14 mouse cellular contexts compared by ENCODE assay signal in the genomic region with DNA sequence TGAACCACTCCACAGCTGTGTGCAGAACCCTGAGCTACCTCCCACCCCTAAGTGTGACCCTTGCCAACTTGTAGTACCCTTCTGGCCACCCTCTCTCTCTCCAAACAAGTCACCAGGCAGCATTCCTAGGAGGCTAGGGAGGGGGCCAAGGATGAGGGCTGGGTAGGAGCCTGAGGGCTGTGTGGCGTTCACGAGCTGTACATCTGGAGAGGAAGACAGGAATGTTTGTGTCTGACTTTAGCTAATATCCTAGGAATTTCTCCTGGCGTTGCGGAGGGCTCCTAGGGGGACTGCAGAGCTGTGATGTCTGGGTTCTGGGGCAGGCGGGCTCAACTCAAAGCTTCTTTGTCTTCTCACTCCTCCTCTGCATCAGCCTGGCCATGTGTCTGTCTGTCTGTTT.
DNase-seq lines count a peak whose midpoint lies in the region; ATAC-seq lines count a peak whose summit lies in the region.
"Had no signal": no experiment of that assay in that cellular context is flagged by ENCODE, and none has a peak within 500 bp of the region (broad histone marks: within the 10 kb centered on the region; RNA-seq: fewer than 3 reads in every experiment).

No protein-coding gene starts in this region.

- 0 out of 2 replicates have a peak, but pooled peaks have one; percentile 7 for ATAC-seq in heart, embryonic 16.5 days (replicated peaks; ENCODE audit: extremely low read depth, insufficient read depth, low FRiP score)
- peak; percentile 40; the same call in 1 of the 2 replicates for ATAC-seq in embryonic facial prominence, embryonic 13.5 days (ENCODE audit: insufficient number of reproducible peaks, insufficient read depth, low FRiP score, low TSS enrichment, low read depth)
- peak; percentile 70 for ATAC-seq in limb, embryonic 15.5 days (ENCODE audit: insufficient number of reproducible peaks, low FRiP score, low TSS enrichment, low read depth)
- no peak for ATAC-seq in midbrain, embryonic 14.5 days (ENCODE audit: low FRiP score, low TSS enrichment)
- ATAC-seq in forebrain, embryonic 14.5 days, result no peak
- ATAC-seq: midbrain, embryonic 15.5 days had no signal

- no peak overlapping the region for H3K4me2 ChIP-seq in heart, embryonic 16.5 days (ENCODE audit: low read depth, low read length)
- H3K4me2 ChIP-seq in embryonic facial prominence, embryonic 13.5 days, result peak overlapping the region; percentile 12; the same call in 1 of the 2 replicates
- no peak overlapping the region for H3K4me2 ChIP-seq in limb, embryonic 15.5 days
- H3K4me2 ChIP-seq in midbrain, embryonic 14.5 days (ENCODE audit: low read length), result no peak overlapping the region
- no peak overlapping the region for H3K4me2 ChIP-seq in forebrain, embryonic 14.5 days (ENCODE audit: low read length)
- H3K4me2 ChIP-seq: liver, embryonic 13.5 days; midbrain, embryonic 15.5 days had no signal

- H3K9me3 ChIP-seq in heart, embryonic 16.5 days (replicated peaks; ENCODE audit: control insufficient read depth, low read length), result no peaks in the 10 kb centered on the region
- no peaks in the 10 kb centered on the region for H3K9me3 ChIP-seq in embryonic facial prominence, embryonic 13.5 days
- no peaks in the 10 kb centered on the region for H3K9me3 ChIP-seq in limb, embryonic 15.5 days
- no peaks in the 10 kb centered on the region for H3K9me3 ChIP-seq in midbrain, embryonic 14.5 days (ENCODE audit: control insufficient read depth, low read length)
- H3K9me3 ChIP-seq in forebrain, embryonic 14.5 days (replicated peaks; ENCODE audit: control insufficient read depth, low read length), result no peaks in the 10 kb centered on the region
- H3K9me3 ChIP-seq: liver, embryonic 13.5 days; midbrain, embryonic 15.5 days had no signal

- DNase-seq in heart, postnatal 14 days, result no peak
- peak; percentile 22 for DNase-seq in NIH3T3 (ENCODE audit: low read depth)
- DNase-seq in midbrain, embryonic 14.5 days, result no peak
- DNase-seq in testis, postnatal 14 days (ENCODE audit: low spot score), result no peak
- no peak for DNase-seq in forebrain, embryonic 14.5 days (ENCODE audit: low spot score)
- DNase-seq: adrenal gland, postnatal 25 days; cerebellum, adult 11-12 months; gastrocnemius, postnatal 25 days; kidney, adult 9 months; liver, embryonic 13.5 days had no signal

- 27% methylated on average over 5 of the region's 5 CpGs for WGBS in heart, embryonic 16.5 days
- 8% methylated on average over 5 of the region's 5 CpGs for WGBS in embryonic facial prominence, embryonic 13.5 days
- 6% methylated on average over 5 of the region's 5 CpGs for WGBS in limb, embryonic 15.5 days
- 77% methylated on average over 5 of the region's 5 CpGs for WGBS in midbrain, embryonic 14.5 days
- WGBS in forebrain, embryonic 14.5 days, result 63% methylated on average over 5 of the region's 5 CpGs

- no peaks in the 10 kb centered on the region for H3K36me3 ChIP-seq in heart, embryonic 16.5 days (ENCODE audit: control insufficient read depth, insufficient read depth)
- H3K36me3 ChIP-seq in embryonic facial prominence, embryonic 13.5 days, result no peaks in the 10 kb centered on the region
- H3K36me3 ChIP-seq in limb, embryonic 15.5 days, result no peaks in the 10 kb centered on the region
- no peaks in the 10 kb centered on the region for H3K36me3 ChIP-seq in midbrain, embryonic 14.5 days (ENCODE audit: control insufficient read depth, insufficient read depth, low read length)
- H3K36me3 ChIP-seq in forebrain, embryonic 14.5 days (ENCODE audit: control insufficient read depth, insufficient read depth, low read length), result no peaks in the 10 kb centered on the region
- H3K36me3 ChIP-seq: liver, embryonic 13.5 days; midbrain, embryonic 15.5 days had no signal

- H3K27me3 ChIP-seq in heart, embryonic 16.5 days (ENCODE audit: control insufficient read depth, insufficient read depth, low read length), result no peaks in the 10 kb centered on the region
- H3K27me3 ChIP-seq in embryonic facial prominence, embryonic 13.5 days, result no peaks in the 10 kb centered on the region
- H3K27me3 ChIP-seq in limb, embryonic 15.5 days, result no peaks in the 10 kb centered on the region
- no peaks in the 10 kb centered on the region for H3K27me3 ChIP-seq in midbrain, embryonic 14.5 days (ENCODE audit: control insufficient read depth, insufficient read depth, low read length)
- no peaks in the 10 kb centered on the region for H3K27me3 ChIP-seq in forebrain, embryonic 14.5 days (replicated peaks; ENCODE audit: control insufficient read depth, insufficient read depth, low read length)
- H3K27me3 ChIP-seq: liver, embryonic 13.5 days; midbrain, embryonic 15.5 days had no signal

- H3K27ac ChIP-seq in heart, embryonic 16.5 days (ENCODE audit: low read length), result no peak overlapping the region; the same call in 1 of the 2 replicates
- peak overlapping the region; percentile 85 for H3K27ac ChIP-seq in embryonic facial prominence, embryonic 13.5 days
- H3K27ac ChIP-seq in limb, embryonic 15.5 days, result peak overlapping the region; percentile 83
- H3K27ac ChIP-seq in midbrain, embryonic 14.5 days (replicated peaks; ENCODE audit: low read depth, low read length), result no peak overlapping the region
- H3K27ac ChIP-seq in forebrain, embryonic 14.5 days (ENCODE audit: low read depth, low read length), result no peak overlapping the region
- H3K27ac ChIP-seq: liver, embryonic 13.5 days; midbrain, embryonic 15.5 days had no signal

- H3K4me3 ChIP-seq in heart, embryonic 16.5 days (ENCODE audit: low read length), result no peak overlapping the region
- H3K4me3 ChIP-seq in embryonic facial prominence, embryonic 13.5 days, result no peak overlapping the region
- H3K4me3 ChIP-seq in limb, embryonic 15.5 days, result no peak overlapping the region
- H3K4me3 ChIP-seq in midbrain, embryonic 14.5 days (replicated peaks; ENCODE audit: low read depth, low read length), result no peak overlapping the region
- no peak overlapping the region for H3K4me3 ChIP-seq in forebrain, embryonic 14.5 days (ENCODE audit: low read depth, low read length)
- H3K4me3 ChIP-seq: liver, embryonic 13.5 days; midbrain, embryonic 15.5 days had no signal

- peaks cover 11% of the 10 kb centered on the region for H3K4me1 ChIP-seq in heart, embryonic 16.5 days (ENCODE audit: control insufficient read depth, insufficient read depth, low read length)
- peaks cover 61% of the 10 kb centered on the region for H3K4me1 ChIP-seq in embryonic facial prominence, embryonic 13.5 days
- peaks cover 83% of the 10 kb centered on the region for H3K4me1 ChIP-seq in limb, embryonic 15.5 days
- H3K4me1 ChIP-seq in midbrain, embryonic 14.5 days (ENCODE audit: control insufficient read depth, insufficient read depth, low read length), result no peaks in the 10 kb centered on the region
- H3K4me1 ChIP-seq in forebrain, embryonic 14.5 days (ENCODE audit: control insufficient read depth, insufficient read depth, low read length), result peaks cover 2% of the 10 kb centered on the region; the same call in 1 of the 2 replicates
- H3K4me1 ChIP-seq: liver, embryonic 13.5 days had no signal

- no peak overlapping the region for H3K9ac ChIP-seq in heart, embryonic 16.5 days (ENCODE audit: low read length)
- H3K9ac ChIP-seq in embryonic facial prominence, embryonic 13.5 days, result no peak overlapping the region
- H3K9ac ChIP-seq in limb, embryonic 15.5 days, result no peak overlapping the region
- H3K9ac ChIP-seq in midbrain, embryonic 14.5 days (replicated peaks; ENCODE audit: low read length), result no peak overlapping the region
- no peak overlapping the region for H3K9ac ChIP-seq in forebrain, embryonic 14.5 days (ENCODE audit: low read length)
- H3K9ac ChIP-seq: liver, embryonic 13.5 days; midbrain, embryonic 15.5 days had no signal

- intact Hi-C loops in heart, postnatal 14 days (cut with DNase I), result no loop called here

Comparison
In these comparisons a context has a peak if more than half of its experiments do, and no peak if none do; other contexts are left out.
1. ATAC-seq: peak in heart, embryonic 16.5 days (single experiment), embryonic facial prominence, embryonic 13.5 days (single experiment) and limb, embryonic 15.5 days (single experiment); none in midbrain, embryonic 14.5 days (single experiment) and forebrain, embryonic 14.5 days (single experiment).
2. H3K27ac ChIP-seq: peak in embryonic facial prominence, embryonic 13.5 days (single experiment) and limb, embryonic 15.5 days (single experiment); none in heart, embryonic 16.5 days (single experiment), midbrain, embryonic 14.5 days (single experiment) and forebrain, embryonic 14.5 days (single experiment).